Mouse (Mus musculus): ENCODE data around the gene Cd180.

The Cd180 gene

DNA sequence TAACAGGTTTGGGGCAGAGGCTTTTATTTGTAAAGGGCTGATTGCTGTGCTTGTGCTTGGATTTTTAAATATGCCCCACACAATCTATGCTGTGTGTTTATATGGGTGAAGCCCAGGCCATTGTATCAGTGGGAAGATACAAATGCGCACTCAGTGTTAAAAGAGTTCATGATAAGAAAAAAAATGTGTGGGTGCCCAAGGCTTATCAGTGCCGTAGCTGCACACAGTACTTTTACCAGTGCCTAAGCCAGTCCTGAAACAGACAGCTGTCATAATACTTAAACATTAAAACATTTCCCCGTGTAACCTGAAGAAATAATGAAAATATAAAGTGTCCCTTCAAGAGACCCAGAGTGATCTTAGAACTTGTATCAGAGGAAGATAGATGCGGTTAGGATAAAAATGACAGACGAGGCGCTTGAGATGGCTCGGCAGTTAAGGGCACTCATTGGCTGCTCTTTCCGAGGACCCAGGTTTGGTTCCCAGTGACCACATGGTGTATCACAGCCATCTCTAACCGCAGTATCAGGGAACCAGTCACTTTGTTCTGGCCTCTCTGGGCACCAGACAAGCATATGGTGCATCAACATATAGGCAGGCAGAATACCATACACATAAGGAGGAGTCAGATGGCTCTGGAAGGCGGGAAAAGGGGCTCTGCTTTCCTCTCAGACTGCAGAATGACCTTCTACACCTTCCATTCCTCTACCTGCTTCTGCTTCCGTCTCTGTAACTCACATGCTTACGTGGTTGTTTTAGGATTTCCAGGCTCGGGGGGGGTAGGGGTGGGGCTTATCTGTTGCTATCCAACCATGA is 46.6 kb downstream of the Cd180 start:
- no peak for DNase-seq (ENCODE audit: low spot score in 2 of 2)

DNA sequence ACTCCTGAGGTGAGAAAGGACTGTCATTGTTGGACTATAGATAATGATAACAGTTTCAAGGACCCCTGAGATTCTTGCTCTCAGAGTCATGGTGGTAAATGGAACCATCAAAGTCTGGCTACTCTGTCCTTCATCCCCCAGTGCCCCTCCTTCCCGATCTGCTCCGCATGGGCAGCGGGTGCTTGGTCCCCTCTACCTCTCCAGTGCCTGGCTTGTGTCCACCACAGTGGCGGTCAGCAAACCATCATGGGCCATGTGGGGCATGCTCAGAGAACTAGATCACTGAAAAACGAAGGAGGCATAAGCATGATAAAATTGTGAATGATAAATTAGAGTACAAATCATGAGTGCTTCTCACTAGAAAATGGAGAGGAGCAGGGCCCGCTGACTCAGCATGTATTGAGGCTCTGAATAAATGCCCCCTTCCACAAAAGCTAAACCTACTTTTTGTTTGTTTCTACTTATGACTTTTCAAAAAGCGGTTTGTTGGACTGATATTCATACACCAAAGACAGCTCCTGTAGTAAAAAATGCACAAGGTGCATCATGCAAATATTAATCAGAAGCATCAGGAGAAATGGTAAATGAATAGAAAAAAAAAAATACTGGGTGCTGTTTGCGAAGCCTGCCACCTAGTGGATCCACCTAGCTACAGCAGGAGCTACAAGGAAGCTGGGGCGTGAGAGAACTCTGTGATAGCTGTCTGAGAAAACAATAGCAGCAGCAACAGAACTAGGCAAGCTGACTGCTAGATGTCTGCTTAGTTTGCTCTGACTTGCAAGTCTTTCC is 51.3 kb downstream of the Cd180 start:
- peak; percentile 32 to 33 for DNase-seq (ENCODE audit: low spot score in 2 of 2)

DNA sequence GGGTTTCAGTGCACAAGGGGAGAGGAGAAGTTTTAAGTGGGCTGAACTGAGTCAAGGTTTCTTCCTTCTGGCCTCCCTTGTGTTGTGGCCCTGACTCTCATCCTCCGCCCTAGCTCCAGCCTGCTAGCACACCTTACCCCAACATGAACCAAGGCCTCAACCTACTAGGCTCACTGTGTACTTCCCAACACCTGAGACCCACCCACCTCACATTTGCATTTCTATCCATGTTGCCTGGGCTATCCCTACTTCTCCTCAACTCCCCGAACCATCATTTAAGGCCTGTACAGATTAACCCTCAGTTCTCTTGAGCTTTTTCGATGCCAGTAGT is 51.9 kb downstream of the Cd180 start:
- no peak for DNase-seq (ENCODE audit: low spot score in 2 of 2)

DNA sequence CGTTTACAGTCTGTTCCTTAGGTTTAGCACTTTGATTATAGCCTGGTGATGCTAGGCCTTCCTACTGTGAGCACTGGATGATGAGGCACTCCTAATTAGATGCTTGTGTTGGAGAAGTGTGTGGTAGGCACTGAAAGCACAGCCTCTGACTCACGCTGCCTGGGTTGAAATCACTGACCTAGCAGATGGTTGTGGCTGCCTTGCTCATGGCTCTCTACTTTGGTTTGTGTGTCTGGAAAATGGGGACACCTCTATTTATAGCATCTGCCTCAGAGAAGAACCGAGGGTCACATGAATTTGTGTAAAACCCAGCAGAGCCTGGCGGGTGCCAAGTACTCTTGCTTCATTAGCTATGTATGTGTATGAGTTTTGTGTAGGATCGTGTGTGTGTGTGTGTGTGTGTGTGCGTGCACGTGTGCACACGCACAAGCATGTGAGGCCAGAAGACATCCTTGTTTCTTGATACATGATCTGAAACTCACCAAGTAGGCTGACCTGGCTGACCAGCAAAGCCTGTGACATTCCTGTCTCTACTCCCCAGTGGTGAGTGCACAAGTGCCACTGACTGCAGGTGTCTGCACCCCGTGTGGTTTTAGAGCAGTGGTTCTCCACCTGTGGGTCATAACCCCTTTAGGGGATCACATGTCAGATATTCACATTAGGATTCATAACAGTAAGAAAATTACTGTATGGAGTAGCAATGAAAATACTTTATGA is 52.4 kb downstream of the Cd180 start:
- peak in 1 of 2 experiments; percentile 18 for DNase-seq (ENCODE audit: low spot score in 2 of 2)

DNA sequence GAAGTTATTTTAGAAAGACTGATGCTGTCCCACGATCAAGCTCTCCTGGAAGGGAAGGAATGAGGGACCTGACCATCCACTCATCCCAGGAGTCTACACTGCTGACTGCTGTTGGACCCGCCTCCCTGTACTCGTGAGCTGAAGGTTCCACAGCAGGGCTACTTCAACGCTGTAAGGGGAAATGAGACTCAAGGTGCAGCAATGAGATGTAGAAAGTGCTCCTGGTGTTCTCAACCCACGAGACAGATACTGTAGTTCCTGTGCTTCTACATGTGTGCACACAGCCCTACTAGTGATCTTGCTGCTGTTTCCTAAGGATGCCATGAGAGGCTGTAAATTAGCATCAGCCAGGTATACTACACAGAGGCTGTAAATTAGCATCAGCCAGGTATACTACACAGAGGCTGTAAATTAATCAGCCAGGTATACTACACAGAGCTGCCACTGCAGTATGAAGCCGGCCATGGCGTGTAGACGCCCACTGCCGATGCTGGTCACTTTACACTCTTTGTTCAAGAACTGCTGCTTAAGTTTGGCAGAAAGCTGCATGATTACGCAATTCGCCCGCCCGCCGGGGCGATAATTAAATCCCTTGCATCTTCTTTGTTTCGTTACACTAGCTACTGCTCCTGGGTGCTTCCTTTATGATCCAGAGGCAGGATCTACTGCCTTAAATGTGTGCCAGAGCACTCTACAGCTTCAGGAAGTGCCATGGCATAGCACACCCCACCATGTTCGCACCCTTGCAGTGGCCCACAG is 53.6 kb downstream of the Cd180 start:
- peak; percentile 23 to 31 for DNase-seq (ENCODE audit: low spot score in 2 of 2)

DNA sequence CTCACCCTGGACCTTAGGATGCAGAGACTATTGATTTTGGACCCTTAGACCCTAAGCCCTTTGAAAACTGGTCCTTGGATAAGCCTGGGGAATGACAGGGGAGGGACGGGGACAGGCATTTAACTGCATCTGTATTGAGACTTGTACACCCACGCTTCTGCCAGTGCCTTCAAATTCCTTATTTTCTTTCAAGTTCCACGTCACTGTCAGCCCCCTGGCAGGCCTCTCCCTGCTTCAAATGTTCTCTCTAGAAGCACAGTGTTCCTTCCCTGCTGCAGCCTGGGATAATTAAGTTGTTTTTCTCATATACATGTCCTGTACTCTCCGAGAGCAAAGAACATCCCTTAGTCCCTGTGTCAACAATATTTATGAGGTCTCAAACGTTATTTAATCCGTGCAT is 55.8 kb downstream of the Cd180 start:
- no peak for DNase-seq (ENCODE audit: low spot score in 2 of 2)

DNA sequence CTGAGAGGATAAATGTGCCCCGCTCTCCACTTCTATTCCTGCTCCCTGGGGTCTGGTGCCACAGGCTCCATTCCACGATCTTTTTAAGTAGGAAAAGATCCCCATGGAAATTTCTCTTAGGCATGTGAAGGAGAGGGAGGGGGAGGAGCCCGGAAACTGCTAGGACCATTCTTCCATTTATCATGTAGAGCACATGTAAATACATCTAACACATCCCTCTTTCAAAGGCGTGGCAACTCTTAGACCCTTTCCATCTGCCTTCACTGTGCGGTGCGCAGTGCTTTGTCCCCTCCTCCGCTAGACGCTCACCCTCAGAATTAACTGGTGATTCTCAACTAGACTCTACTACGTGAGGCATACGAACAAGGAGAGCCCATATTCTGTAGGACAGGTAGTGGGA is 56.5 kb downstream of the Cd180 start:
- DNase-seq (ENCODE audit: low spot score in 2 of 2) = no peak

DNA sequence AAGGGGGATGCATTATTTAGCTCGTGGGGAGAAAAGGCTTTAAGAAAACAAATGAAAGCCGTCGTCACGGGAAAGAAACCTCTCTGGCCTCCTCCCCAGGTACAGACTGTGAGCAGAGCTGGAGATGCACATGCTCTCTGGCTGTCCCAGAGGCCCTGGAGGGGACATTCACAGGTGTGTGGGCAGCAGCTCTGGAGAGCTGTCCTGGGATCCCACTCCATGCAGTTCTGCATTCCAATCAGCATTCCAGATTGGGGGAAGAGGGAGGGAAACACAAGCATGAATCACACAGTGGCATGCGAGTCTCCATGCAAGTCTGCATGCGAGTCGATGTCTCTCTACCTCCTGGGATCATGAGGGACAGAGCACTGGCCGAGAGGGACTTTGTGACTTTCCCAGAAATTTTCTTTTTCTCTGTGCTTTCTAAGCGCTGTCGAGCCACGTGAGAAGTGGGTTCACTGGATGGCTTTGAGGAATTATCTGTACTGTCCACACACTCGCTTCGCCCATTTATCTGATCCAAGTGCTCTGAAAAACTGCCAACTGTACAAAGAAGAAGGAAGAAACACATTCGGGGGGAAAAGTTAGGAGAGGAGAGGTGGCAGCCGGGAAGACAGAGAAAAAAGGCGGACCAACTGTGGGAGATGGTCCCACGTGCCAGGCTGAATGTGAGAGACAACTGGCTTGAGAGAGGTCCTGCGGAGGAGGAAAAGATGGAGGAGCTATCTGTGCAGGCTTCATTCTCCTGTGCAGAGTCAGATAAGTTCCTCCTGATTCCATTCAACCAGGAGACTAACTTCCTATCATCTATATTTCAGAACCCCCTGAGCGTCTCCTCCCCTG is 60.6 kb downstream of the Cd180 start:
- DNase-seq (ENCODE audit: low spot score in 2 of 2) = no peak

DNA sequence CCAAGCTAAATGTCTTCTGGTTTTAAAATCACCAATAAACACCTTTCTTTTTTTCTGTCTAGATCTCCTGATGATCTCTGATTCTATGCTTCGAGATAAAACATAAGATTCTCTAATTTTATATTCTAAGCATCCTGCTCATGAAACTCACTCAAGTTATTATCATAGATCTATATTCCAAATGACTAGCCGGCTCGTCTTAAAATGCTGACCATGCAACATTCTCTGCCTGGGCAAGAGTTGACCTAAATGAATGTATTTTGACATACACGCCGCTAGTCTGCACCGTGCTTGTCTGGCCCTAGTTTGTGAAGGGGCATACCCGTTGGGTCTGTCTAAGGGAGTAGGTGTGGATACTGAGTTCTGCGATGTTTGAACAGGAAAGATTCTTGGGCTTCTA is 61.8 kb downstream of the Cd180 start:
- no peak for DNase-seq (ENCODE audit: low spot score in 2 of 2)

DNA sequence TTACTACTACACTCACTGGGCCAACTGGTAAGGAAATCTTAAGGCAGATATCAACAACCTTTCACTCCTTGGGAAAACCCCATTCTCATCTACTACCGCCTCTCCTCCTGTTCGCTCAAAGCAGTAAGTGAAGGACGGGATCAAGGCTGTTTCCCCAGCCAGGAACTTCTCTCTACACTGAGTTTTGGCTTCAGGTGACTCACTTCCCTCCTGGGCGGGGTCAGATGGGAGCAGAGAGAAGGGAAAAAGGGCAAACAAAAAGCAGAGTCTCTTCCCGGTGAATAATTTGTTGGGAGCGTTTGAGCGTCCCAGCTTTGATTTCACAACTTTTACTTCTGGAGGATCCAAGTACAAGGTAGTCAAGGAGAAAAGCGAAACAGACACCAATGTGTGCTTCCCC is 62.7 kb downstream of the Cd180 start:
- DNase-seq (ENCODE audit: low spot score in 2 of 2) = no peak

DNA sequence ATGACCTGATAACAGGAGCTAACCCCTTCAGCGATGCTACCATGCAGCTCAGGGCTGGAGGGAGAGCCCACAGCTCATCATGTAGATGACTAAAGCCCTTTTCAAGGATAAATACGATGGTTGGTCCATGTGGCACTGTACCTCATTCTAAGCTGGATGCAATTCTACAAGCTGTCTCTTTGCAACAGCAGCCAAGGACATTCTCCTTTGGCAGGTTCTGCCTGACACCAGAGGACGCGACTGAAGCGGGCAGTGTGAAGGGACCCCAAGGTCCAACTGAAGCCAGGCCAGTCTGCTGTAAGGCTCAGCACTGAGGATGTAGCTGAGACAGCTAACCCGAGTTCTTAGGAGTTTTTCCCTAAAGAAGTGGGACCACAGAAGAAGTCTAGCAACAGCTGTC is 64.7 kb downstream of the Cd180 start:
- no peak for DNase-seq (ENCODE audit: low spot score in 2 of 2)

DNA sequence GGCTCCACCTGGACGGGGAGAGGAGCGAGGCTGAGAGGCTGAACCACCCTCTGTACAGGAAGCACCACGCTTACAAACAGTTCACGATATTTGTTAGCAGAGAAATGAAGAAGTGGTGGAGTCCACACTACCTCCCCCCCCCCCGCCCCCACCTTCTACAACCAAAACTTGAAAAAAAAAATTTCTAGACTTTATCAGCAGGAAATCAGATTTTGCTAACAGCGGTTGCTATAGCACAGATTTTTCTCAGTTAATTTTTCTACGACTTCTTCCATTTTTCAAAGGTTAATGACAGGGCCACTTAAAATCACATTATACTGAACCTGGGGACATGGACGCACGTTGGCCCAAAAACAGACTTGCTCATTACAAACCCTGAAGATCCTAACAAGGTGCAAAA is 68.1 kb downstream of the Cd180 start:
- no peak for DNase-seq (ENCODE audit: low spot score in 2 of 2)

DNA sequence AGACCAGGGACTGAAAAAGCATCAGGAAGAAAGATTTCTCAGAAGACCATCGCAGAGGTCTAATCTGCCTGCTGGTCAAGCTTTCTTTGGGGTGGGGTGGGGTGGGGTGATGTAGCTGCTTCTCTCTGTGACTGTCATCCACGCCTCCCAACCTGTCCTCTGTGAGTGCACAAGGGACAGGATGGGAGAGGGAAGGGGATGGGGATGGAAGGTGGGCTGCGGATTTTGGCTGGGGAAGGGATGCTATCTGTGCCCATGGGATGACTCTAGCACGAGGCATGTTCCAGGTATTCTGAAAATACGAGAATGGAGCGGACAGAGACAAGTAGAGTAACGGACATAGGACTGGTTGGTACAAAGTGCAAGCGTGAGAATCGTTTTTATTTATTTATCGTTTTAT is 68.8 kb downstream of the Cd180 start:
- no peak for DNase-seq (ENCODE audit: low spot score in 2 of 2)

DNA sequence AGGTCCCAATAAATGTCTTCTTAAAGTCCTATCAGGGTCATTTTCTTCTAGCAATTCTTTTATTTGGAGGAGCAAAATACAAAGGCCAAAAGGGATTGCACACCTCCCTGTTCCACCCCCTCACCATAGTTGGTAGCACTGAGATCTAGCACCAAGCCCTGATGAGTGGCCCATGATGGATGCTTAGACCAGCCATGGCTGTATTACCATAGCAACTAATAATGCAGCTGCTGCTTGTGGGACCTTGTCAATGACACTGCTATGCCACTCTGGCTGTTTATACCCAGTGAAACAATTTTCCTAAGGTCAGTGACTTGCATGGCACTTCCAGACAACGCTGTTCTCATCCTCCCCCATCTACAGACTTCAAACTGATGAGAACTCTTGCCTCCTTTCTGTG is 70.9 kb downstream of the Cd180 start:
- DNase-seq (ENCODE audit: low spot score in 2 of 2) = no peak

DNA sequence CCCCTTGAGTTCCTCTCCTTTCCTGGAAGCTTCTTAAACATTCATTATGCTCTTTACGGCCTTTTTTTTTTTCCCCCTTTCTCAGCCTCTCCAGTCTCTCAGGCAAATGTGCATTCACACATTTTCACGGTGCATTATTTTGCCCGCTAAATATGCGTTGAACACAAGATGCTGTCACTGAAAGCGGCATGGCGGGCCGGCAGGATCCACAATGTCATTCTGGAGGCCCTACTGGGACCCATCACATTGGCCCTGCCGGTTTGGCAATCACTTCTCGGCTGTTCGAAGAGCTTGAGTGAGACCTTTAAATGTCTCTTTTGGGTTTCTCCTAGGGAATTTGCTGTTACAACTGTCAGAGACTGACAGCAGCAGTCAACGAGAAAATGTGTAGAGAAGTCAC is 71.9 kb downstream of the Cd180 start:
- DNase-seq (ENCODE audit: low spot score in 2 of 2) = no peak

DNA sequence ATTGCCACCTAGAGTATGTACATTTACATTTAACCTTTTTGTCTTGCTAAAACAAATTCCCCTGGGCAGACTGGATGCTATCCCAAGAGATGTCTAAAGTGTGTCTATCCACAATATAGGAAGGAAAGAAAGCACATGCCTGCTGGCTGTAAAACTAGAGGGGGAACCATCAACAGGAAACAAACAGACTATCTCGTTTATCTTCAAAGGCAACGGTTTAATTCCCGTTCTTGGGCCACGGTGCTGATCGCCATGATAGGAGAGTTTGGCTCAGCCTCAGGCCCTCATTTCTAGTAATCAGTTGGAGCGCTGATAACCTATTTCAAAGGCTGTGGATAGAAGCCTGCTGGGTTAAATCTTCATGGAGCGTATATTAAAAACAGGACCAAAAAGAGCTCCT is 73.8 kb downstream of the Cd180 start:
- DNase-seq (ENCODE audit: low spot score in 2 of 2) = no peak

DNA sequence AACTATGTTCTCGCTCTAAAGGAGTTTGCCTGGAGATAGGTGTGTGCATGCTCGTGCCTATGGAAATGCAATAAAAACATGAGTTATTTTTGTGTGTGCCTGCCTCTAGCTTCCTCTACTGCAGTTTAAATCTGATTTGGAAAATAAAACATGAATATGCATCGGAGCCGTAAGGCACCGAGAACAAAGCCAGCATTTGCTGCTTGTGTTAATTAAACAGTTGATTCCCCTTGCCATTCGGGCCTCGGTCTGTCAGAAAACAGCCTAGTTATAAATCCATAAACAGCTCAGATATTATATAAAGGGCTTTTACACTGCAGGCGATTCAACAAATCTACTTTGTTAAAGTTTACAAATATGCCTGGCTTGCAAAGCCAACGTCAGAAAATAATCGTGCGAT is 75.2 kb downstream of the Cd180 start:
- DNase-seq (ENCODE audit: low spot score in 2 of 2) = no peak

DNA sequence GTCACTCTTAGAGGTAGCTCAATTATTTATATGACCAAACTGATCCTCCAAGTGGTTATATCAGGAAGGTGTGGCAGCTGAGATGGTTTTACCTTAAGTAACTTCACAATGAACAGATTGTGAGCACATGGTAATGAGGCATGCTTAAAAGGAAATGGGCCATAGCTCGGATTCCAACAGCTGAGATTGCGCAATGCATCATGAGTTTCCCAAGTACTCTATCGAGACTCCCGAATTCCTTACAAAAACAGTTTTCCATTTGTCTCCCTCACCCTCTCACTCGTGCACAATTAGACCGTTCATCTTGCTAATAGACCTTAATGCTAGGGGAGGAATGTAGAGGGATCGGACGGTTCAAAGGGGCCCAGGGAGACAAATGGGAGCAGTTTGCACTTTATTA is 76.8 kb downstream of the Cd180 start:
- no peak for DNase-seq (ENCODE audit: low spot score in 2 of 2)

DNA sequence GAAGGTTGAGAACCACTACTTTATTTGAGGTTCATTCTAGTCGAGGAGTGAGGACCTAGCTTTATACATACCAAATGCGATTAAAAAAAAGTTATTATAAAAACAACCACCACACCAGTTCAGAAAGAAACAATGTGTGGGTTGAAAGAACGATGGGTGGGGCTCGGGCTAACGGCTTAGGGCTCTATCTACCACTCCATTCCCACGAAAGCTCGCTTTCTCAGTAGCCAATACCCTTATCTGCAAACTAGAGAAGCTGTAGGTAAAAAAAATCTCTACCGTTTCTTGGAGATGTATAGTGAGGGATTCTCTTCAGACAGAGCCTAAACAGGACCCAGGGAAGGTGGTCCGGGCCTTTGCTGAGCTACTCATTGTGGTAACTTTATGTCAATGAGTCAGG is 79.8 kb downstream of the Cd180 start:
- DNase-seq (ENCODE audit: low spot score in 2 of 2) = no peak

DNA sequence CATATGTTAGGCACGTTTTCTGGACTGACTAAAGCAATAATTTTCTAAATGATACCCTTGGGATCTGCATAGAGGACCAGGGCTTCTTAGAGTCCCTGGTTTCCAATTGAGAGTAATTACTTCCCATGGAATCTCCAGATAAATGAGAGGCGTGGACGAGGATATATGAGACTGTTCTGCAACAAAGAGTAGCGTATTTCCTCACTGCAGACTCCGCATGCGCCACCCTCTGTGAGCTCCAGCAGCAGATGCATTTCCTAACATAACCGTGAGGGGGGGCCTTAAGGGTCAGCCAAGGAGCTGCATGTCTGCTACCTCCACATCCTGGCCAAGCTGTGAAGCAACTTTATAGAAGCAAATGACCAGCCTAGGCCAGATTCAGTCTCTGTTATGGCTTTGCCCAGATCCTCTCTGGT is 81.4 kb downstream of the Cd180 start:
- no peak for DNase-seq (ENCODE audit: low spot score in 2 of 2)

DNA sequence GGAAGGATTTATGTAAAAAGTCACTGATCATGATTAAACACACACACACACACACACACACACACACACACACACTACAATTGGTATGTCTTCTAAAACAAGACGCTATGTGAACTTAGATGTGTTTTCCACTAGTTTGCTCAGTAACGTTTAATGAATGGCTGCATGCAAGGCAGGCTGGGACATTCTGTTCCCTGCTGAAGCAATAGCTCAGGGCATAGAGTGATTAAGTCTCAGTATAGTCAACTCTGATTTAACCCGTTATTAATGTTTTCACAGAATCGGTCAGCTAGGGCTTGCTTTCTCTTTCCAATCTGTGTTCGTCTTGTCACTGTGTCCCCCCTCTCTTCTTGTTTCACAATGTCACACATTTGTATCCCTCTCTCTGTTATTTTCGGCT is 82.1 kb downstream of the Cd180 start:
- DNase-seq (ENCODE audit: low spot score in 2 of 2) = no peak

All from frontal cortex, postnatal 25 days (tissue).